Mouse (Mus musculus): ENCODE results near the gene Mfn1.

DNA sequence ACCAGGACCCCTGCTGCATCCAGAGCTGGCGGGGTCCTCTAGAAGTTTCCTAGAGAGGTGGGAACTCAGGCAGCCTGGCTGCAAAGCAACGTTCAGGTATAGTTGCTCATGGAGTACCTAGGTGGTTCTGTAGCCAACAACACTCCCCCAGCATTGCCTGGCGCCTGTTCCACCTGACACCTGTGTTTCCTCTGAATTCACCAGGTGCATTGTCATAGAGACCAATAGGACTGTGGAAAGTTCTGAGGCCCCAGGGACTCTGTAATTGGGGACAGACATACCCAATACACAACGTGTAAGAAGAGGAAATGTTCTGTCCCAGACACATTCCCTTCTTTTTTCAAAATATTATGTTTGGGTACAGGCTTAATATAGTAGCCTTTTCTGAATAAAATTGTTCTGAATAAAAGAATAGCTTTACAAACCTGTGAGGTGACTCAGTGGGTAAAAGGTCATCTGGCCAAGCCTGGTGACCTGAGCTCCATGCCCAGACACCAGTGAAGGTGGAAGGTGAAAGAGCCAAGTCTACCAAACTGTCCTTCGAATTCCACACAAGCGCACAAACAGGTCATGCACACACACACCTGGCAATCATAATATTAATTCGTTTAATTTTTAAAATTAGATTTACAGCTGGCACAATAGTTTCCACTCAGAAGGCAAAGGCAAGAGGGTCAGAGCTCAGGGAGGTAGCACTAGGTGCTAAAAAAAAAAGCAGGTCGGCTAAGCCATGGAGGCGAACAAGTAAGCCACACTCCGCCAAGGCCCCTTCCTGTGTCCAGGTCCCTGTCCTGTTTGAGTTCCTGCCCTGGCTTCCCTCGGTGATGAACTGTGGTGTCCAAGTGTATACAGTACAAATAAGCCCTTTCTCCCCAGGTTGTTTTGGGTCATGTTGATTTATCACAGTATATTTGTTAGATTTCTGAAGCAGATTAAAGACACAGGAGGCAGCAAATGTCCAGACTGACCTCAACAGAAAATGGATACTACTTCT, 36.9 kb upstream of the Mfn1 start, which contains the start of gene Kcnmb3:
- TF ChIP-seq CTCF (IDR thresholded peaks at IDR 0.05; ENCODE audit: low read depth, low read length), result no peak
- TF ChIP-seq EP300 (IDR thresholded peaks at IDR 0.05; ENCODE audit: insufficient read depth, low read depth, low read length), result no peak

Data from ES-Bruce4 (cell line).